Mouse (Mus musculus) forebrain, embryonic 14.5 days (tissue): ENCODE measurements at regions not wholly inside any gene's neighbourhood (a gene's known extent, or its start where the extent isn't known, plus 50 kb on each side); places are given as distances from the start of the nearest gene placed in this dataset.

Experiments used
- ATAC-seq: fragments of 200-750 bp; cut with Nextera tagmentation; 2 replicates; pipeline ENCODE4 v1.8.0; 2017; ENCODE audit warnings: mild to moderate bottlenecking, moderate library complexity
- DNase-seq: peaks from one replicate; pipeline ENCODE4 v3.0.0-alpha.2; 2015; ENCODE audit warnings: low spot score
- H3K27ac ChIP-seq: fragments of 300-500 bp; sonication (generic); 2 replicates; pipeline ENCODE4 v1.5.1; 2014; ENCODE audit warnings: low read depth, mild to moderate bottlenecking, control low read depth, low read length, moderate library complexity
- H3K27me3 ChIP-seq: fragments of 300-500 bp; sonication (generic); replicated peaks from 2 replicates; pipeline ENCODE4 v1.6.1; 2014; ENCODE audit warnings: low read length, control low read depth, mixed read lengths; ENCODE audit not compliant: control insufficient read depth, insufficient read depth
- H3K36me3 ChIP-seq: fragments of 300-500 bp; sonication (generic); 2 replicates; pipeline ENCODE4 v1.6.1; 2014; ENCODE audit warnings: low read length, control low read depth; ENCODE audit not compliant: control insufficient read depth, insufficient read depth
- H3K4me1 ChIP-seq: fragments of 300-500 bp; sonication (generic); 2 replicates; pipeline ENCODE4 v1.6.1; 2014; ENCODE audit warnings: antibody characterized with exemption, low read length, control low read depth; ENCODE audit not compliant: control insufficient read depth, insufficient read depth
- H3K4me2 ChIP-seq: fragments of 300-500 bp; sonication (generic); 2 replicates; pipeline ENCODE4 v1.6.1; 2014; ENCODE audit warnings: mild to moderate bottlenecking, control low read depth, low read length
- H3K4me3 ChIP-seq: fragments of 300-500 bp; sonication (generic); 2 replicates; pipeline ENCODE4 v1.5.1; 2014; ENCODE audit warnings: low read depth, low read length, control low read depth
- H3K9ac ChIP-seq: fragments of 300-500 bp; sonication (generic); 2 replicates; pipeline ENCODE4 v1.6.1; 2014; ENCODE audit warnings: mild to moderate bottlenecking, low read length, control low read depth, moderate library complexity
- H3K9me3 ChIP-seq: fragments of 300-500 bp; sonication (generic); replicated peaks from 2 replicates; pipeline ENCODE4 v1.6.1; 2016; ENCODE audit warnings: low read length, control low read depth, mixed read lengths; ENCODE audit not compliant: control insufficient read depth
- WGBS: fragments of 180-500 bp; shearing (Covaris S2); extraction: QIAGEN DNeasy Blood & Tissue Kit; methylation state at CpG from one replicate; pipeline ENCODE4 v1.1.7; 2014; 5-methylcytosine and 5-hydroxymethylcytosine counted together

GRCm38 (mm10) chr13:88144591-88144990, 676.7 kb upstream of the Edil3 start:
- Histone ChIP-seq H3K27ac (no peak overlapping the region), H3K4me2 (no peak overlapping the region), H3K4me3 (no peak overlapping the region), H3K27me3 (no peaks in the 10 kb centered on the region), H3K4me1 (no peaks in the 10 kb centered on the region), H3K36me3 (no peaks in the 10 kb centered on the region), H3K9ac (no peak overlapping the region), H3K9me3 (no peaks in the 10 kb centered on the region)
- DNase-seq (peak; percentile 1), ATAC-seq (no peak)
- 74% methylated on average over 1 of the region's 1 CpGs for WGBS

- DNase-seq: peak; percentile 1
- H3K4me1 ChIP-seq: no peaks in the 10 kb centered on the region
- no peaks in the 10 kb centered on the region for H3K36me3 ChIP-seq
- no peak for ATAC-seq
- no peaks in the 10 kb centered on the region for H3K27me3 ChIP-seq
- no peak overlapping the region for H3K9ac ChIP-seq
- H3K4me2 ChIP-seq: no peak overlapping the region
- no peaks in the 10 kb centered on the region for H3K9me3 ChIP-seq
- WGBS: 89% methylated on average over 3 of the region's 3 CpGs
- no peak overlapping the region for H3K27ac ChIP-seq
- H3K4me3 ChIP-seq: no peak overlapping the region
Measured at GRCm38 (mm10) chr13:88186579-88186978, 634.7 kb upstream of the Edil3 start.

GRCm38 (mm10) chr13:88201717-88202323, 619.5 kb upstream of the Edil3 start:
- ATAC-seq (no peak), DNase-seq (no peak)
- Histone ChIP-seq H3K4me1 (no peaks in the 10 kb centered on the region), H3K4me2 (no peak overlapping the region), H3K27me3 (no peaks in the 10 kb centered on the region), H3K9me3 (no peaks in the 10 kb centered on the region), H3K9ac (no peak overlapping the region), H3K36me3 (no peaks in the 10 kb centered on the region), H3K27ac (no peak overlapping the region), H3K4me3 (no peak overlapping the region)

DNA sequence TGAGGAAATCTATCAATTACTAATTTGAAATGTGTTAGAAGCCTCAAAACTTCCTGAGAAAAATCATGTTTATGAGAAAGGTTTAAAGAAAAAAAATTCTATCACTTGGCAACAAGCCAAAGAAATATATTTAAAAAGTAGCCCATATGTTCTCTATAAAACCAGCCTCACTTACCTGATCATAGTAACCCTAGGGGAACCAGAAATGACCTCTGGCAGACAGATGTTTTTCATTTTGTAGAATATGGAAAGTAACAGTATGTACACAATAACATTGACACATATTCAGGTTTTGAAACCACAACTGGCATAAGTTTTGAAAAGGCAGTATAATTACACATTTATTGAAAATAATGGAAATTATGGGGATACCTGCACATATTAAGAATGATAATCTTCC, 580.8 kb upstream of the Edil3 start:
- Histone ChIP-seq H3K4me3 (no peak overlapping the region), H3K9me3 (no peaks in the 10 kb centered on the region), H3K27ac (no peak overlapping the region), H3K27me3 (no peaks in the 10 kb centered on the region), H3K4me2 (no peak overlapping the region), H3K9ac (no peak overlapping the region), H3K4me1 (no peaks in the 10 kb centered on the region), H3K36me3 (no peaks in the 10 kb centered on the region)
- no peak for ATAC-seq
- DNase-seq: no peak
